Mouse (Mus musculus) gastrocnemius, postnatal 14 days (tissue): ENCODE results near the gene Parp16. TPM values are rescaled to one million over a fixed set of nuclear protein-coding genes. Genes with fewer than 3 reads are reported as not detected.
"Not testable (repeated sequence)": the region's sequence is repeated elsewhere in the genome, so short reads cannot be mapped to it uniquely, and the experiment has no call there.

ENCODE experiments used
- DNase-seq: peaks from one replicate; pipeline ENCODE4 v3.0.0; 2021; ENCODE audit warnings: mixed read lengths
- intact Hi-C: fragments of 180-260 bp; cut with DNase I; formaldehyde crosslinking; loops from one replicate; pipeline ENCODE4 v1.15.1; 2025; ENCODE audit warnings: low total_unique reads
- total RNA-seq, 2 experiments: library from RNA; stranded (reverse); gene quantifications; 2 replicates each; pipeline ENCODE4 v1.2.3; 2021

Parp16 gene
- total RNA-seq, 2 experiments from 2014 or later, result 4.9 to 5.4 TPM

GRCm38 (mm10) chr9:65273048-65273809 lies 78.1 kb downstream of the Parp16 start:
- intact Hi-C loops, result no loop called here

GRCm38 (mm10) chr9:65273873-65274272 lies 78.7 kb downstream of the Parp16 start:
- intact Hi-C loops, result no loop called here
- DNase-seq, result no peak

More at GRCm38 (mm10) chr9:65273048-65273809, 78.1 kb downstream of the Parp16 start:
- DNase-seq, result no peak

- DNase-seq, intact Hi-C loops: not testable (repeated sequence)
Observed at GRCm38 (mm10) chr9:65274851-65275250, 79.7 kb downstream of the Parp16 start.

DNA sequence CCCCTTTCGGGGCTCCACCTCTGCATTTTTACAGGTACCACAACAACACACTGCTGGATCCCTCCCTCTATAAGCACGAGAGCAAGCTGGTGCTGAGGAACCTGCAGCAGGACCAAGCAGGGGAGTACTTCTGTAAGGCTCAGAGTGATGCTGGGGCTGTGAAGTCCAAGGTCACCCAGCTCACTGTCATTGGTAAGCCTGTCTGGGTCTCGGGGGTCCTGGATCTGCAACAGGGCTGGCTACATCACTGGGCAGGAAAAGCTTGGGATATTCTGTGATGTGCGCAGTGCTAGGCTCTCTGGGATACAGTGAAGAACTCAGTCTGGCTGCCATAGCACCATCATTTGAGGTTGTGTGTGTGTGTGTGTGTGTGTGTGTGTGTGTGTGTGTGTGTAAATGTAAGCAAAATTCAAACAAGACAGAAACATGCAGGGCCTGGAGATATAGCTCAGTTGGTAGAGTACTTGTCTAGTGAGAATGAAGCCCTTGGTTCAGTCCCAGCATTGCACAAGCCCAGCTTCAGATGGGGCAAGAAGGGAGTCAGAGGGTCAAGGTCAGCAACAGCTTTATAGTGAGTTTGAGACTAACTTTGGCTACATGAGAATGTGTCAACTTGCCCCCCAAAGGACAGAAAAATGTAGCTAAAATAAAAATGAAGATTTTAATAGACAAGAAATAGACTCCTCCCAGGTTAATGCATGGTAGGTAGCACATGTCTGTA lies 80.8 kb downstream of the Parp16 start:
- no peak for DNase-seq
- intact Hi-C loops, result no loop called here

- DNase-seq, result peak; percentile 46
Observed at GRCm38 (mm10) chr9:65281536-65282151, 86.5 kb downstream of the Parp16 start.

GRCm38 (mm10) chr9:65283301-65283700 lies 88.1 kb downstream of the Parp16 start:
- DNase-seq, result no peak
- intact Hi-C loops, result loop anchor here (2.0 to 10.0 kb wide), 2 partner anchors 54 to 148 kb away; no protein-coding TSS in a partner anchor

More at GRCm38 (mm10) chr9:65281536-65282151, 86.5 kb downstream of the Parp16 start:
- intact Hi-C loops, result loop anchor here (2.0 to 10.0 kb wide), 2 partner anchors 53 to 147 kb away; no protein-coding TSS in a partner anchor

GRCm38 (mm10) chr9:65288252-65288651 lies 93.1 kb downstream of the Parp16 start:
- DNase-seq, result not testable (repeated sequence)
- intact Hi-C loops, result loop anchor here (10.0 kb wide), 1 partner anchor 153 kb away; no protein-coding TSS in a partner anchor

Other genes with a start within 250 kb of the Parp16 start
- under 1 TPM in 1 of 2 experiments, not detected in 1; 0.04 TPM for gene Slc24a1, start 243.7 kb upstream of the Parp16 start, total RNA-seq
- gene Ints14, start 234.4 kb upstream of the Parp16 start, total RNA-seq, result 10 to 100 TPM; 21.7 to 23.4 TPM
- gene Hacd3, start 173.7 kb upstream of the Parp16 start, total RNA-seq, result 10 to 100 TPM; 13.3 to 14.1 TPM
- 100 to 1,000 TPM; 102 to 112 TPM for gene Dpp8, start 162.9 kb upstream of the Parp16 start, total RNA-seq
- 10 to 100 TPM; 31.8 to 39.9 TPM for gene Igdcc4, start 93.9 kb upstream of the Parp16 start, total RNA-seq
- gene Igdcc3, start 54.2 kb upstream of the Parp16 start, total RNA-seq, result under 1 TPM; 0.37 to 0.58 TPM
- gene Cilp, start 69.8 kb downstream of the Parp16 start, total RNA-seq, result 100 to 1,000 TPM in 1 of 2 experiments, 10 to 100 TPM in 1; 63.1 to 122 TPM
- gene Clpx, start 98.9 kb downstream of the Parp16 start, total RNA-seq, result 10 to 100 TPM; 56.9 to 75.9 TPM
- 10 to 100 TPM in 1 of 2 experiments, 1 to 10 TPM in 1; 9.1 to 13.2 TPM for gene Pdcd7, start 150.8 kb downstream of the Parp16 start, total RNA-seq
- under 1 TPM; 0.14 to 0.38 TPM for gene Ubap1l, start 165.7 kb downstream of the Parp16 start, total RNA-seq
- 10 to 100 TPM in 1 of 2 experiments, 1 to 10 TPM in 1; 5.5 to 10.2 TPM for gene Kbtbd13, start 196.3 kb downstream of the Parp16 start, total RNA-seq
- gene Rasl12, start 203.2 kb downstream of the Parp16 start, total RNA-seq, result 1 to 10 TPM; 6.7 to 7.7 TPM
- not detected for gene Slc51b, start 227.6 kb downstream of the Parp16 start, total RNA-seq
- gene Mtfmt, start 240.4 kb downstream of the Parp16 start, total RNA-seq, result 1 to 10 TPM; 4.7 to 5.9 TPM